Mouse (Mus musculus): ENCODE measurements around the gene Adamtsl5. TPM values are rescaled to one million over a fixed set of nuclear protein-coding genes. Genes with fewer than 3 reads are reported as not detected.
"Not testable (repeated sequence)": the region's sequence is repeated elsewhere in the genome, so short reads cannot be mapped to it uniquely, and the experiment has no call there.

Adamtsl5 gene
- total and polyA plus RNA-seq, 2 experiments: 0.28 to 1.6 TPM

DNA sequence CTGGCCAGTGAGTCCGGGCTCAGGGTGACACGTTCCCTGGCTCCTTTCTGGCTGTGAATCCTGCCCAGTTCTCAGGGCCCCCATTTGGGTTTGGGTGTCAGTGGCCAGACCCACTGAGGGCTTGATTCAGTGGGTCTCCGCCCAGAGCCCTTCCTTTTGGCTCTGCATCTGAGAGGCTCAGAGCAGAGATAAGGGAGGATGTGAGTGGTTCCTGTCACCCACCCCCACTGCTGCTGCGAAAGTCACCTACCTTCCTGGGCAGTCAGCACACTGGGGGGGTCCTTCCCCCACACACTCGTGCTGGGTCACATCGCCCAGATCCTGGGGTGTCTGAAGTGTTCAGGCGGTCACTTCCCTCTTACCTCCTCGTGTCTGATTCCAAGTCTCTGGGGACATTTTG lies 4.5 kb upstream of the Adamtsl5 start:
- 75% methylated on average over 8 of the region's 8 CpGs for WGBS
- Histone ChIP-seq H3K27ac (replicated peaks; ENCODE audit: insufficient read depth, low read depth, low read length) (no peak overlapping the region), H3K4me1 (ENCODE audit: control insufficient read depth, insufficient read depth, low read length) (peaks cover 16% of the 10 kb centered on the region)

DNA sequence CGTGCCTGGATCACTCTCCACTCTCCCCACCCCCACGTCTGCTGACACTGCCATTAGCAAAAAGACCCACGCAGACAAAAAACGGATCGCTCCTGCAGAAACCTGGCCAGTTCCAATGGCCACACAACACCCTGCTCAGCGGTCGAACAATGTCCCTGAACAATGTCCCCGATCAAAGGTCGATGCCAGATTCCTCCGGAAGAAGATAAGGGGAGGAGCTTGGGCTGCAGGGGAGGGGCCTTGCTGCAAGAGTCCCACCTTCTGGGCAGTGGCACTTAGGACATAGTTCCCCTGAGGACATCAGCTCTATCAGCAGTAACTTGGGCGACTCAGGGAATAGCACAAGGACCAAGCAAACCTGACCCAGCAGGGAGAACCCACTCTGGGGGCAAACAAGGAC lies 3.7 kb upstream of the Adamtsl5 start:
- Histone ChIP-seq H3K9ac (ENCODE audit: low read depth, low read length) (no peak overlapping the region), H3K27ac (replicated peaks; ENCODE audit: insufficient read depth, low read depth, low read length) (peak overlapping the region; percentile 52), H3K4me1 (ENCODE audit: control insufficient read depth, insufficient read depth, low read length) (peaks cover 16% of the 10 kb centered on the region), H3K4me3 (ENCODE audit: insufficient read depth, low read depth, low read length) (no peak overlapping the region), H3K79me2 (ENCODE audit: control insufficient read depth, insufficient read depth, low read length) (no peaks in the 10 kb centered on the region), H3K27me3 (ENCODE audit: control insufficient read depth, insufficient read depth, low read length) (peaks cover 6% of the 10 kb centered on the region), H3K36me3 (ENCODE audit: control insufficient read depth, insufficient read depth, low read length) (no peaks in the 10 kb centered on the region)
- DNase-seq (ENCODE audit: extremely low read depth, low read depth, low spot score): peak; percentile 94
- WGBS: 13% methylated on average over 11 of the region's 11 CpGs
- no peak for TF ChIP-seq POLR2A (IDR thresholded peaks at IDR 0.05; ENCODE audit: extremely low read depth, insufficient read depth, low read length)
- no peak for TF ChIP-seq CTCF (IDR thresholded peaks at IDR 0.05; ENCODE audit: low read depth, low read length)

More for the DNA sequence above, 4.5 kb upstream of the Adamtsl5 start:
- Histone ChIP-seq H3K4me3 (ENCODE audit: insufficient read depth, low read depth, low read length) (no peak overlapping the region), H3K36me3 (ENCODE audit: control insufficient read depth, insufficient read depth, low read length) (no peaks in the 10 kb centered on the region), H3K79me2 (ENCODE audit: control insufficient read depth, insufficient read depth, low read length) (no peaks in the 10 kb centered on the region), H3K9ac (ENCODE audit: low read depth, low read length) (no peak overlapping the region), H3K27me3 (ENCODE audit: control insufficient read depth, insufficient read depth, low read length) (peaks cover 10% of the 10 kb centered on the region)
- TF ChIP-seq POLR2A (IDR thresholded peaks at IDR 0.05; ENCODE audit: extremely low read depth, insufficient read depth, low read length): no peak
- TF ChIP-seq CTCF (IDR thresholded peaks at IDR 0.05; ENCODE audit: low read depth, low read length): no peak
- DNase-seq (ENCODE audit: extremely low read depth, low read depth, low spot score): no peak

DNA sequence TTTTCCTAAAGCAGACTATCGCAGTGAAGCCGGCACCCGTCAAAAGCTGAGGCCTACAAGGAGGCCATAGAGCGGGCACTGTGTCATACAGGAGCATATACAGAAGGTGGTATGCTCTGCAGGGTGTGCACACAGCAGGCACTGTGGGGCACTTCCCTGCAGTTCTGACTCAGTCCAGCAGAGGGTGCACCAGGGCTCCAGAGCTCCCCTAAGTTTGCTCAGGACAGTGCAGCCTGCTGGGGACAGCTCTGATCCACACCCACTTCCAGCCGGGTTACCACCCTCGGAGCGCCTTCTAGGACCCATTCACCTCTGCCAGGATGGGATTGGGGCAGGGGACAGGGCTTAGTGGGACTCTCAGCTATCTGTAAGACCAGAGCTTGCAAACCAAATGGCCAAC lies 2.1 kb upstream of the Adamtsl5 start:
- no peak for TF ChIP-seq POLR2A (IDR thresholded peaks at IDR 0.05; ENCODE audit: extremely low read depth, insufficient read depth, low read length)
- peak; percentile 99 for TF ChIP-seq CTCF (IDR thresholded peaks at IDR 0.05; ENCODE audit: low read depth, low read length)
- DNase-seq (ENCODE audit: extremely low read depth, low read depth, low spot score): peak; percentile 59
- Histone ChIP-seq H3K36me3 (ENCODE audit: control insufficient read depth, insufficient read depth, low read length) (no peaks in the 10 kb centered on the region), H3K9ac (ENCODE audit: low read depth, low read length) (no peak overlapping the region), H3K4me1 (ENCODE audit: control insufficient read depth, insufficient read depth, low read length) (peaks cover 16% of the 10 kb centered on the region), H3K4me3 (ENCODE audit: insufficient read depth, low read depth, low read length) (no peak overlapping the region), H3K27me3 (ENCODE audit: control insufficient read depth, insufficient read depth, low read length) (no peaks in the 10 kb centered on the region), H3K79me2 (ENCODE audit: control insufficient read depth, insufficient read depth, low read length) (no peaks in the 10 kb centered on the region), H3K27ac (replicated peaks; ENCODE audit: insufficient read depth, low read depth, low read length) (no peak overlapping the region)
- WGBS: 7% methylated on average over 7 of the region's 7 CpGs

DNA sequence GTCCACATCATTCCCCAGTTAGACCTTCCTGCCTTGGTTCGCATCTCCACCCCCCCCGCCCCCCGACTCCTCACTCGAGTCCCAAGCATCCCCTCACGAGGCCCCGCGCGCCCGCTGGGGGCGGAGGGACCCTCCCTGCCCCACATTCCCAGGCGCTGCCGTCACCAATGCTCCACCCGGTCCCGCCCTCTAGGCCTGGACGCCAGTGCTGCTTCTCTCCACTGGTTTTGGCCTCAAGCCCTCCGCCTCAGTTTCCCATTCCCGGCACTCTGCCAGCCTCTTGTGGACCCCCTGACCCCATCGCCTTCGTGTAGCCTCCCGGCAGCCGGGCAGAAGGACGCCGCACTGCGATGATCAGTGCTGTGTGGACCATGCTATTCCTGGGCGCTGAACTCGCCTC lies 769 bp upstream of the Adamtsl5 start:
- H3K27ac ChIP-seq (replicated peaks; ENCODE audit: insufficient read depth, low read depth, low read length): no peak overlapping the region
- no peak overlapping the region for H3K4me3 ChIP-seq (ENCODE audit: insufficient read depth, low read depth, low read length)
- H3K27me3 ChIP-seq (ENCODE audit: control insufficient read depth, insufficient read depth, low read length): no peaks in the 10 kb centered on the region
- WGBS: 26% methylated on average over 26 of the region's 26 CpGs
- peaks cover 19% of the 10 kb centered on the region for H3K4me1 ChIP-seq (ENCODE audit: control insufficient read depth, insufficient read depth, low read length)
- no peaks in the 10 kb centered on the region for H3K79me2 ChIP-seq (ENCODE audit: control insufficient read depth, insufficient read depth, low read length)
- no peak for TF ChIP-seq POLR2A (IDR thresholded peaks at IDR 0.05; ENCODE audit: extremely low read depth, insufficient read depth, low read length)
- TF ChIP-seq CTCF (IDR thresholded peaks at IDR 0.05; ENCODE audit: low read depth, low read length): no peak
- DNase-seq (ENCODE audit: extremely low read depth, low read depth, low spot score): no peak
- no peaks in the 10 kb centered on the region for H3K36me3 ChIP-seq (ENCODE audit: control insufficient read depth, insufficient read depth, low read length)
- H3K9ac ChIP-seq (ENCODE audit: low read depth, low read length): no peak overlapping the region

DNA sequence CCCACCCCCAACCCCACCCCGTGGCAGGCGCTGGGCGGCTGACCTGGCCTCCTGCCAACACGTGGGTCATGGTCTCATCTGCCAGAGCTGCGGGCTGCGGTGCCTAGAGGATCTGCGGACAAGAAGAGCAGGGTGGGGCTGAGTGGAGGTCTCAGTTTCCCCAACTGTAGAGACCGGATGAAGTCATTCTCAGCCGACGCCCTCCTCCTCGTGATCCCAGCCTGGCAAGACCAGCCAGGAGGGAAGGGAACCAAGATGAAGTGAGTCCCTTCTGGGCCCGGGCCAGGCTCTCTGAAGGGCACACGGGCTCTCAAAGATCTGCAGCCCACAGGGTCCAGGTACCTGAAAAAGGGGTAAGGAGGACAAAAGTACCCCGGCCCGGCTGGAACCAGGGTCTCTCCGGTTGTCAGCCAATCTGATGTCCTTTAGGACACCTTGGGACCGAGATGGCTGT lies 671 bp downstream of the Adamtsl5 start:
- no peak for DNase-seq (ENCODE audit: extremely low read depth, low read depth, low spot score)
- no peaks in the 10 kb centered on the region for H3K79me2 ChIP-seq (ENCODE audit: control insufficient read depth, insufficient read depth, low read length)
- peaks cover 21% of the 10 kb centered on the region for H3K4me1 ChIP-seq (ENCODE audit: control insufficient read depth, insufficient read depth, low read length)
- no peak overlapping the region for H3K27ac ChIP-seq (replicated peaks; ENCODE audit: insufficient read depth, low read depth, low read length)
- no peaks in the 10 kb centered on the region; the same call in 1 of the 2 replicates for H3K27me3 ChIP-seq (ENCODE audit: control insufficient read depth, insufficient read depth, low read length)
- 10% methylated on average over 17 of the region's 17 CpGs for WGBS
- H3K4me3 ChIP-seq (ENCODE audit: insufficient read depth, low read depth, low read length): 0 out of 2 replicates have a peak overlapping the region, but pooled peaks have one; percentile 54
- no peak overlapping the region for H3K9ac ChIP-seq (ENCODE audit: low read depth, low read length)
- TF ChIP-seq CTCF (IDR thresholded peaks at IDR 0.05; ENCODE audit: low read depth, low read length) (no peak), POLR2A (IDR thresholded peaks at IDR 0.05; ENCODE audit: extremely low read depth, insufficient read depth, low read length) (no peak)
- H3K36me3 ChIP-seq (ENCODE audit: control insufficient read depth, insufficient read depth, low read length): no peaks in the 10 kb centered on the region

DNA sequence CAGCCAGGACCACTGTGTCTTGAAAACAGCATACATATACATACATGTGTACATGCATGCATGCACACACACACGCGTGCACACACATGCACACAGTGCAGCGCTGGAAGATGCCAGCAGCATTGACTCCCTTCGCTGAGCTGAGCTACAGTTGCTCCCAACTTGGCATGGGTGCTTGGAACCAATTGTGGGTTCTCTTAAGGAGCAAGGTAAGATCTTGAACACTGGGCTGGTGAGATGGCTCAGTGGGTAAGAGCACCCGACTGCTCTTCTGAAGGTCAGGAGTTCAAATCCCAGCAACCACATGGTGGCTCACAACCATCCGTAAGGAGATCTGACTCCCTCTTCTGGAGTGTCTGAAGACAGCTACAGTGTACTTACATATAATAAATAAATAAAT lies 2.3 kb downstream of the Adamtsl5 start:
- H3K27me3 ChIP-seq (ENCODE audit: control insufficient read depth, insufficient read depth, low read length); H3K9ac ChIP-seq (ENCODE audit: low read depth, low read length); DNase-seq (ENCODE audit: extremely low read depth, low read depth, low spot score); H3K36me3 ChIP-seq (ENCODE audit: control insufficient read depth, insufficient read depth, low read length); H3K27ac ChIP-seq (replicated peaks; ENCODE audit: insufficient read depth, low read depth, low read length); H3K4me3 ChIP-seq (ENCODE audit: insufficient read depth, low read depth, low read length); H3K79me2 ChIP-seq (ENCODE audit: control insufficient read depth, insufficient read depth, low read length): not testable (repeated sequence)
- H3K4me1 ChIP-seq (ENCODE audit: control insufficient read depth, insufficient read depth, low read length): peaks cover 20% of the 10 kb centered on the region
- WGBS: 86% methylated on average over 6 of the region's 6 CpGs
